Mouse (Mus musculus): ENCODE results near the gene Lrrc72. TPM values are rescaled to one million over a fixed set of nuclear protein-coding genes. Genes with fewer than 3 reads are reported as not detected.

Lrrc72 gene
- polyA plus RNA-seq (2015; fragmentation: Nextera tagmentation; extraction: Ambion mirVana): 0.26 TPM in 1 of 2 replicates, not detected in the other

- Histone ChIP-seq H3K27me3 (ENCODE audit: control insufficient read depth, insufficient read depth, low read depth, low read length) (no peaks in the 10 kb centered on the region), H3K4me2 (ENCODE audit: low read length) (no peak within 1 kb of the TSS), H3K36me3 (ENCODE audit: control insufficient read depth, insufficient read depth, low read length) (no peaks in the 10 kb centered on the region), H3K27ac (ENCODE audit: low read length) (no peak within 1 kb of the TSS), H3K4me1 (ENCODE audit: control insufficient read depth, insufficient read depth, low read length) (no peaks in the 10 kb centered on the region), H3K9ac (ENCODE audit: low read depth, low read length) (no peak within 1 kb of the TSS), H3K9me3 (replicated peaks; ENCODE audit: control insufficient read depth, low read length, poor library complexity, severe bottlenecking) (no peaks in the 10 kb centered on the region), H3K4me3 (ENCODE audit: low read depth, low read length) (no peak within 1 kb of the TSS)
- ATAC-seq: no peak
- 98% methylated on average over 9 of the region's 9 CpGs for WGBS
These were observed at the start of gene Lrrc72 for GRCm38 (mm10) chr12:36253298-36253697. Gene Lrrc72 (minus strand): TSS chr12:36253398.

GRCm38 (mm10) chr12:36302326-36302725, 49.1 kb upstream of the Lrrc72 start:
- H3K9ac ChIP-seq (ENCODE audit: low read depth, low read length): no peak overlapping the region
- no peak overlapping the region for H3K4me2 ChIP-seq (ENCODE audit: low read length)
- H3K27ac ChIP-seq (ENCODE audit: low read length): no peak overlapping the region
- H3K4me3 ChIP-seq (ENCODE audit: low read depth, low read length): no peak overlapping the region
- no peaks in the 10 kb centered on the region for H3K4me1 ChIP-seq (ENCODE audit: control insufficient read depth, insufficient read depth, low read length)
- H3K27me3 ChIP-seq (ENCODE audit: control insufficient read depth, insufficient read depth, low read depth, low read length): no peaks in the 10 kb centered on the region
- no peaks in the 10 kb centered on the region for H3K9me3 ChIP-seq (replicated peaks; ENCODE audit: control insufficient read depth, low read length, poor library complexity, severe bottlenecking)
- H3K36me3 ChIP-seq (ENCODE audit: control insufficient read depth, insufficient read depth, low read length): no peaks in the 10 kb centered on the region
- no peak for ATAC-seq
- WGBS: 85% methylated on average over 12 of the region's 12 CpGs

- Histone ChIP-seq H3K9me3 (replicated peaks; ENCODE audit: control insufficient read depth, low read length, poor library complexity, severe bottlenecking) (no peaks in the 10 kb centered on the region), H3K4me2 (ENCODE audit: low read length) (no peak overlapping the region), H3K4me1 (ENCODE audit: control insufficient read depth, insufficient read depth, low read length) (no peaks in the 10 kb centered on the region), H3K27me3 (ENCODE audit: control insufficient read depth, insufficient read depth, low read depth, low read length) (no peaks in the 10 kb centered on the region), H3K36me3 (ENCODE audit: control insufficient read depth, insufficient read depth, low read length) (no peaks in the 10 kb centered on the region), H3K27ac (ENCODE audit: low read length) (no peak overlapping the region), H3K9ac (ENCODE audit: low read depth, low read length) (no peak overlapping the region), H3K4me3 (ENCODE audit: low read depth, low read length) (no peak overlapping the region)
- ATAC-seq: no peak
- WGBS: 84% methylated on average over 6 of the region's 6 CpGs
These were observed 38.1 kb upstream of the Lrrc72 start for GRCm38 (mm10) chr12:36291346-36291745.

GRCm38 (mm10) chr12:36290465-36290864, 37.3 kb upstream of the Lrrc72 start:
- 84% methylated on average over 4 of the region's 4 CpGs for WGBS
- no peaks in the 10 kb centered on the region for H3K36me3 ChIP-seq (ENCODE audit: control insufficient read depth, insufficient read depth, low read length)
- no peak for ATAC-seq

GRCm38 (mm10) chr12:36289634-36290033, 36.4 kb upstream of the Lrrc72 start:
- Histone ChIP-seq H3K9ac (ENCODE audit: low read depth, low read length) (no peak overlapping the region), H3K4me2 (ENCODE audit: low read length) (no peak overlapping the region), H3K36me3 (ENCODE audit: control insufficient read depth, insufficient read depth, low read length) (no peaks in the 10 kb centered on the region), H3K4me3 (ENCODE audit: low read depth, low read length) (no peak overlapping the region), H3K27ac (ENCODE audit: low read length) (no peak overlapping the region), H3K9me3 (replicated peaks; ENCODE audit: control insufficient read depth, low read length, poor library complexity, severe bottlenecking) (no peaks in the 10 kb centered on the region), H3K27me3 (ENCODE audit: control insufficient read depth, insufficient read depth, low read depth, low read length) (no peaks in the 10 kb centered on the region), H3K4me1 (ENCODE audit: control insufficient read depth, insufficient read depth, low read length) (no peaks in the 10 kb centered on the region)
- WGBS: 87% methylated on average over 8 of the region's 8 CpGs
- no peak for ATAC-seq

More at GRCm38 (mm10) chr12:36290465-36290864, 37.3 kb upstream of the Lrrc72 start:
- Histone ChIP-seq H3K9me3 (replicated peaks; ENCODE audit: control insufficient read depth, low read length, poor library complexity, severe bottlenecking) (no peaks in the 10 kb centered on the region), H3K9ac (ENCODE audit: low read depth, low read length) (no peak overlapping the region), H3K4me2 (ENCODE audit: low read length) (no peak overlapping the region), H3K27ac (ENCODE audit: low read length) (no peak overlapping the region), H3K4me1 (ENCODE audit: control insufficient read depth, insufficient read depth, low read length) (no peaks in the 10 kb centered on the region), H3K27me3 (ENCODE audit: control insufficient read depth, insufficient read depth, low read depth, low read length) (no peaks in the 10 kb centered on the region), H3K4me3 (ENCODE audit: low read depth, low read length) (no peak overlapping the region)

- ATAC-seq: no peak
These were observed 21.6 kb upstream of the Lrrc72 start for GRCm38 (mm10) chr12:36274823-36275222.

GRCm38 (mm10) chr12:36267670-36268246, 14.6 kb upstream of the Lrrc72 start:
- H3K4me1 ChIP-seq (ENCODE audit: control insufficient read depth, insufficient read depth, low read length): no peaks in the 10 kb centered on the region
- 91% methylated on average over 8 of the region's 8 CpGs for WGBS
- no peak overlapping the region for H3K9ac ChIP-seq (ENCODE audit: low read depth, low read length)
- no peak overlapping the region for H3K4me2 ChIP-seq (ENCODE audit: low read length)
- H3K27me3 ChIP-seq (ENCODE audit: control insufficient read depth, insufficient read depth, low read depth, low read length): no peaks in the 10 kb centered on the region
- H3K36me3 ChIP-seq (ENCODE audit: control insufficient read depth, insufficient read depth, low read length): no peaks in the 10 kb centered on the region
- no peak for ATAC-seq
- H3K4me3 ChIP-seq (ENCODE audit: low read depth, low read length): no peak overlapping the region
- no peak overlapping the region for H3K27ac ChIP-seq (ENCODE audit: low read length)
- H3K9me3 ChIP-seq (replicated peaks; ENCODE audit: control insufficient read depth, low read length, poor library complexity, severe bottlenecking): no peaks in the 10 kb centered on the region

More at GRCm38 (mm10) chr12:36274823-36275222, 21.6 kb upstream of the Lrrc72 start:
- H3K27ac ChIP-seq (ENCODE audit: low read length): no peak overlapping the region
- no peak overlapping the region for H3K9ac ChIP-seq (ENCODE audit: low read depth, low read length)
- H3K4me3 ChIP-seq (ENCODE audit: low read depth, low read length): no peak overlapping the region
- no peaks in the 10 kb centered on the region for H3K9me3 ChIP-seq (replicated peaks; ENCODE audit: control insufficient read depth, low read length, poor library complexity, severe bottlenecking)
- no peaks in the 10 kb centered on the region for H3K27me3 ChIP-seq (ENCODE audit: control insufficient read depth, insufficient read depth, low read depth, low read length)
- H3K4me1 ChIP-seq (ENCODE audit: control insufficient read depth, insufficient read depth, low read length): no peaks in the 10 kb centered on the region
- 78% methylated on average over 3 of the region's 3 CpGs for WGBS
- no peak overlapping the region for H3K4me2 ChIP-seq (ENCODE audit: low read length)
- no peaks in the 10 kb centered on the region for H3K36me3 ChIP-seq (ENCODE audit: control insufficient read depth, insufficient read depth, low read length)

GRCm38 (mm10) chr12:36262116-36262721, 9.0 kb upstream of the Lrrc72 start:
- Histone ChIP-seq H3K4me2 (ENCODE audit: low read length) (no peak overlapping the region), H3K27me3 (ENCODE audit: control insufficient read depth, insufficient read depth, low read depth, low read length) (no peaks in the 10 kb centered on the region), H3K4me3 (ENCODE audit: low read depth, low read length) (no peak overlapping the region), H3K9ac (ENCODE audit: low read depth, low read length) (no peak overlapping the region), H3K36me3 (ENCODE audit: control insufficient read depth, insufficient read depth, low read length) (no peaks in the 10 kb centered on the region), H3K4me1 (ENCODE audit: control insufficient read depth, insufficient read depth, low read length) (no peaks in the 10 kb centered on the region), H3K27ac (ENCODE audit: low read length) (no peak overlapping the region), H3K9me3 (replicated peaks; ENCODE audit: control insufficient read depth, low read length, poor library complexity, severe bottlenecking) (no peaks in the 10 kb centered on the region)
- ATAC-seq: no peak
- 56% methylated on average over 11 of the region's 11 CpGs for WGBS

- H3K4me3 ChIP-seq (ENCODE audit: low read depth, low read length): no peak overlapping the region
- H3K9ac ChIP-seq (ENCODE audit: low read depth, low read length): no peak overlapping the region
- no peaks in the 10 kb centered on the region for H3K9me3 ChIP-seq (replicated peaks; ENCODE audit: control insufficient read depth, low read length, poor library complexity, severe bottlenecking)
- ATAC-seq: no peak
- H3K4me1 ChIP-seq (ENCODE audit: control insufficient read depth, insufficient read depth, low read length): no peaks in the 10 kb centered on the region
- H3K4me2 ChIP-seq (ENCODE audit: low read length): no peak overlapping the region
- no peaks in the 10 kb centered on the region for H3K27me3 ChIP-seq (ENCODE audit: control insufficient read depth, insufficient read depth, low read depth, low read length)
- no peak overlapping the region for H3K27ac ChIP-seq (ENCODE audit: low read length)
- no peaks in the 10 kb centered on the region for H3K36me3 ChIP-seq (ENCODE audit: control insufficient read depth, insufficient read depth, low read length)
- WGBS: 51% methylated on average over 5 of the region's 5 CpGs
These were observed 2.2 kb upstream of the Lrrc72 start for GRCm38 (mm10) chr12:36255413-36255812.
